Mouse (Mus musculus) forebrain, embryonic 10.5 days (tissue): ENCODE data around the gene Lmo4. TPM values are rescaled to one million over a fixed set of nuclear protein-coding genes. Genes with fewer than 3 reads are reported as not detected.

Experiments used
- DNase-seq: peaks from one replicate; pipeline ENCODE4 v3.0.0-alpha.2; 2017; ENCODE audit warnings: low spot score; ENCODE audit errors: extremely low spot score
- H3K27ac ChIP-seq: fragments of 300-500 bp; sonication (generic); 2 replicates; pipeline ENCODE4 v1.5.1; 2016; ENCODE audit warnings: mild to moderate bottlenecking
- H3K27me3 ChIP-seq: fragments of 300-500 bp; sonication (generic); 2 replicates; pipeline ENCODE4 v1.6.1; 2016; ENCODE audit warnings: mild to moderate bottlenecking; ENCODE audit not compliant: poor library complexity, severe bottlenecking
- H3K36me3 ChIP-seq: fragments of 300-500 bp; sonication (generic); replicated peaks from 2 replicates; pipeline ENCODE4 v1.6.1; 2016; ENCODE audit warnings: mild to moderate bottlenecking, moderate library complexity
- H3K4me1 ChIP-seq: fragments of 300-500 bp; sonication (generic); 2 replicates; pipeline ENCODE4 v1.6.1; 2016
- H3K4me3 ChIP-seq: fragments of 300-500 bp; sonication (generic); 2 replicates; pipeline ENCODE4 v1.5.1; 2016; ENCODE audit warnings: mild to moderate bottlenecking, moderate library complexity
- H3K9me3 ChIP-seq: fragments of 300-500 bp; sonication (generic); 2 replicates; pipeline ENCODE4 v1.6.1; 2016; ENCODE audit warnings: mild to moderate bottlenecking, moderate library complexity
- WGBS: fragments of 180-500 bp; shearing (Covaris S2); methylation state at CpG from one replicate; pipeline ENCODE4 v1.1.7; 2016; 5-methylcytosine and 5-hydroxymethylcytosine counted together
- polyA plus RNA-seq: library from polyadenylated mRNA; unstranded; fragments of >200 nt; fragmentation: Nextera tagmentation; extraction: Ambion mirVana; gene quantifications from 2 replicates; pipeline ENCODE4 v1.2.1, GENCODE M21; 2016

The Lmo4 gene
- polyA plus RNA-seq, result 31.6 and 36.2 TPM in 2 replicates

- H3K27ac ChIP-seq, result peak within 1 kb of the TSS; percentile 98
- H3K4me1 ChIP-seq, result peaks cover 50% of the 10 kb centered on the region
- under 1% methylated on average over 75 of the region's 76 CpGs for WGBS
- H3K4me3 ChIP-seq, result peak within 1 kb of the TSS; percentile 87
- peaks cover 38% of the 10 kb centered on the region for H3K27me3 ChIP-seq
- H3K9me3 ChIP-seq, result no peaks in the 10 kb centered on the region
- peak; percentile 80 for DNase-seq
- H3K36me3 ChIP-seq, result peaks cover 18% of the 10 kb centered on the region
Measured at GRCm38 (mm10) chr3:144204413-144205311, at the start of gene Lmo4. Gene Lmo4, minus strand, starts transcription at chr3:144205220.

- Histone ChIP-seq H3K36me3 (no peaks in the 10 kb centered on the region), H3K27me3 (no peaks in the 10 kb centered on the region), H3K9me3 (no peaks in the 10 kb centered on the region), H3K27ac (0 out of 2 replicates have a peak overlapping the region, but pooled peaks have one; percentile 25), H3K4me3 (no peak overlapping the region), H3K4me1 (peaks cover 12% of the 10 kb centered on the region)
- DNase-seq, result no peak
- WGBS, result 84% methylated on average over 5 of the region's 5 CpGs
Measured at GRCm38 (mm10) chr3:144254281-144254680, 49.3 kb upstream of the Lmo4 start.

GRCm38 (mm10) chr3:144253018-144253417 is 48.0 kb upstream of the Lmo4 start:
- 85% methylated on average over 6 of the region's 6 CpGs for WGBS
- H3K36me3 ChIP-seq, result no peaks in the 10 kb centered on the region
- H3K27ac ChIP-seq, result no peak overlapping the region

GRCm38 (mm10) chr3:144252109-144252508 is 47.1 kb upstream of the Lmo4 start:
- Histone ChIP-seq H3K27me3 (no peaks in the 10 kb centered on the region), H3K4me1 (peaks cover under 1% of the 10 kb centered on the region; the same call in 1 of the 2 replicates), H3K9me3 (no peaks in the 10 kb centered on the region), H3K4me3 (no peak overlapping the region), H3K27ac (no peak overlapping the region), H3K36me3 (no peaks in the 10 kb centered on the region)
- no peak for DNase-seq
- WGBS, result 80% methylated on average over 4 of the region's 4 CpGs

More at GRCm38 (mm10) chr3:144253018-144253417, 48.0 kb upstream of the Lmo4 start:
- Histone ChIP-seq H3K4me1 (peaks cover 10% of the 10 kb centered on the region), H3K4me3 (no peak overlapping the region), H3K27me3 (no peaks in the 10 kb centered on the region), H3K9me3 (no peaks in the 10 kb centered on the region)
- DNase-seq, result no peak

- no peak overlapping the region for H3K27ac ChIP-seq
- H3K4me1 ChIP-seq, result no peaks in the 10 kb centered on the region
- peaks cover 37% of the 10 kb centered on the region for H3K27me3 ChIP-seq
- H3K36me3 ChIP-seq, result no peaks in the 10 kb centered on the region
- H3K9me3 ChIP-seq, result no peaks in the 10 kb centered on the region; the same call in 1 of the 2 replicates
- peak; percentile 66 for DNase-seq
- no peak overlapping the region for H3K4me3 ChIP-seq
- WGBS, result 26% methylated on average over 15 of the region's 15 CpGs
Measured at GRCm38 (mm10) chr3:144242025-144242673, 37.1 kb upstream of the Lmo4 start.

- Histone ChIP-seq H3K4me1 (no peaks in the 10 kb centered on the region), H3K27ac (no peak overlapping the region), H3K9me3 (no peaks in the 10 kb centered on the region; the same call in 1 of the 2 replicates), H3K36me3 (no peaks in the 10 kb centered on the region), H3K4me3 (no peak overlapping the region), H3K27me3 (peaks cover 44% of the 10 kb centered on the region)
- DNase-seq, result no peak
- 89% methylated on average over 3 of the region's 3 CpGs for WGBS
Measured at GRCm38 (mm10) chr3:144241161-144241560, 36.1 kb upstream of the Lmo4 start.

- DNase-seq, result no peak
- peaks cover 17% of the 10 kb centered on the region for H3K4me1 ChIP-seq
- WGBS, result 94% methylated on average over 11 of the region's 11 CpGs
Measured at GRCm38 (mm10) chr3:144238482-144238881, 33.5 kb upstream of the Lmo4 start.

GRCm38 (mm10) chr3:144232347-144233008 is 27.5 kb upstream of the Lmo4 start:
- no peak for DNase-seq
- no peak overlapping the region for H3K4me3 ChIP-seq
- peaks cover 65% of the 10 kb centered on the region for H3K27me3 ChIP-seq
- H3K27ac ChIP-seq, result no peak overlapping the region
- 88% methylated on average over 11 of the region's 11 CpGs for WGBS
- no peaks in the 10 kb centered on the region for H3K36me3 ChIP-seq
- no peaks in the 10 kb centered on the region for H3K9me3 ChIP-seq
- peaks cover 17% of the 10 kb centered on the region for H3K4me1 ChIP-seq

More at GRCm38 (mm10) chr3:144238482-144238881, 33.5 kb upstream of the Lmo4 start:
- H3K4me3 ChIP-seq, result no peak overlapping the region
- no peak overlapping the region for H3K27ac ChIP-seq
- peaks cover 45% of the 10 kb centered on the region for H3K27me3 ChIP-seq
- no peaks in the 10 kb centered on the region for H3K36me3 ChIP-seq
- no peaks in the 10 kb centered on the region; the same call in 1 of the 2 replicates for H3K9me3 ChIP-seq

- no peak overlapping the region for H3K4me3 ChIP-seq
- no peaks in the 10 kb centered on the region for H3K9me3 ChIP-seq
- peaks cover 17% of the 10 kb centered on the region for H3K4me1 ChIP-seq
- WGBS, result 92% methylated on average over 6 of the region's 6 CpGs
- peaks cover 66% of the 10 kb centered on the region for H3K27me3 ChIP-seq
- H3K36me3 ChIP-seq, result no peaks in the 10 kb centered on the region
- DNase-seq, result no peak
- H3K27ac ChIP-seq, result no peak overlapping the region
Measured at GRCm38 (mm10) chr3:144231931-144232330, 26.9 kb upstream of the Lmo4 start.

- Histone ChIP-seq H3K4me1 (peaks cover 17% of the 10 kb centered on the region), H3K36me3 (no peaks in the 10 kb centered on the region), H3K4me3 (no peak overlapping the region), H3K9me3 (no peaks in the 10 kb centered on the region), H3K27me3 (peaks cover 66% of the 10 kb centered on the region), H3K27ac (no peak overlapping the region)
- 89% methylated on average over 7 of the region's 7 CpGs for WGBS
- DNase-seq, result no peak
Measured at GRCm38 (mm10) chr3:144231419-144231818, 26.4 kb upstream of the Lmo4 start.

- no peaks in the 10 kb centered on the region for H3K9me3 ChIP-seq
- DNase-seq, result no peak
- peaks cover 72% of the 10 kb centered on the region for H3K27me3 ChIP-seq
- no peak overlapping the region for H3K4me3 ChIP-seq
- H3K27ac ChIP-seq, result no peak overlapping the region
- 86% methylated on average over 9 of the region's 9 CpGs for WGBS
- peaks cover 17% of the 10 kb centered on the region for H3K4me1 ChIP-seq
- H3K36me3 ChIP-seq, result no peaks in the 10 kb centered on the region
Measured at GRCm38 (mm10) chr3:144230016-144230415, 25.0 kb upstream of the Lmo4 start.

- no peak for DNase-seq
- WGBS, result 70% methylated on average over 7 of the region's 7 CpGs
- Histone ChIP-seq H3K9me3 (no peaks in the 10 kb centered on the region), H3K4me1 (peaks cover 17% of the 10 kb centered on the region), H3K4me3 (no peak overlapping the region), H3K27ac (no peak overlapping the region), H3K27me3 (peaks cover 72% of the 10 kb centered on the region), H3K36me3 (no peaks in the 10 kb centered on the region)
Measured at GRCm38 (mm10) chr3:144229312-144229711, 24.3 kb upstream of the Lmo4 start.
